Mouse (Mus musculus) limb, embryonic 15.5 days (tissue): ENCODE measurements around the gene Zfp326. TPM values are rescaled to one million over a fixed set of nuclear protein-coding genes. Genes with fewer than 3 reads are reported as not detected.
A peak's percentile ranks its signal among the peaks of the same experiment; 100 is the strongest.
"Not testable (repeated sequence)": the region's sequence is repeated elsewhere in the genome, so short reads cannot be mapped to it uniquely, and the experiment has no call there.

ENCODE experiments used
- ATAC-seq: fragments of 200-750 bp; cut with Nextera tagmentation; 2 replicates; pipeline ENCODE4 v1.8.0; 2017; ENCODE audit warnings: low read depth, moderate TSS enrichment; ENCODE audit not compliant: insufficient number of reproducible peaks, low FRiP score, low TSS enrichment
- H3K27ac ChIP-seq: fragments of 300-500 bp; sonication (generic); 2 replicates; pipeline ENCODE4 v1.5.1; 2015; ENCODE audit warnings: moderate library complexity, mild to moderate bottlenecking, inconsistent platforms
- H3K27me3 ChIP-seq: fragments of 300-500 bp; sonication (generic); 2 replicates; pipeline ENCODE4 v1.6.1; 2015; ENCODE audit warnings: inconsistent platforms
- H3K36me3 ChIP-seq: fragments of 300-500 bp; sonication (generic); 2 replicates; pipeline ENCODE4 v1.6.1; 2015; ENCODE audit warnings: inconsistent platforms
- H3K4me1 ChIP-seq: fragments of 300-500 bp; sonication (generic); 2 replicates; pipeline ENCODE4 v1.6.1; 2015; ENCODE audit warnings: inconsistent platforms
- H3K4me2 ChIP-seq: fragments of 300-500 bp; sonication (generic); 2 replicates; pipeline ENCODE4 v1.6.1; 2015; ENCODE audit warnings: mild to moderate bottlenecking, inconsistent platforms
- H3K4me3 ChIP-seq: fragments of 300-500 bp; sonication (generic); 2 replicates; pipeline ENCODE4 v1.5.1; 2015; ENCODE audit warnings: mild to moderate bottlenecking, inconsistent platforms
- H3K9ac ChIP-seq: fragments of 300-500 bp; sonication (generic); 2 replicates; pipeline ENCODE4 v1.6.1; 2015; ENCODE audit warnings: inconsistent platforms
- H3K9me3 ChIP-seq: fragments of 300-500 bp; sonication (generic); 2 replicates; pipeline ENCODE4 v1.6.1; 2016; ENCODE audit warnings: inconsistent platforms
- WGBS: fragments of 180-500 bp; shearing (Covaris S2); methylation state at CpG from one replicate; pipeline ENCODE4 v1.1.7; 2015; 5-methylcytosine and 5-hydroxymethylcytosine counted together
- polyA plus RNA-seq: library from polyadenylated mRNA; unstranded; fragments of >200 nt; fragmentation: Nextera tagmentation; extraction: Ambion mirVana; gene quantifications from 2 replicates; pipeline ENCODE4 v1.2.1, GENCODE M21; 2015

Zfp326 gene
- polyA plus RNA-seq, 1 experiment from 2014 or later: 38.0 TPM

GRCm38 (mm10) chr5:105849222-105849621 lies 27.1 kb upstream of the Zfp326 start:
- Histone ChIP-seq H3K9me3 (no peaks in the 10 kb centered on the region), H3K4me1 (peaks cover 6% of the 10 kb centered on the region; the same call in 1 of the 2 replicates), H3K4me2 (no peak overlapping the region), H3K27ac (no peak overlapping the region), H3K9ac (no peak overlapping the region), H3K4me3 (no peak overlapping the region), H3K36me3 (no peaks in the 10 kb centered on the region), H3K27me3 (no peaks in the 10 kb centered on the region)
- no peak for ATAC-seq
- 51% methylated on average over 4 of the region's 4 CpGs for WGBS

- Histone ChIP-seq H3K4me3 (no peak overlapping the region), H3K36me3 (no peaks in the 10 kb centered on the region), H3K9ac (no peak overlapping the region), H3K9me3 (no peaks in the 10 kb centered on the region), H3K27ac (no peak overlapping the region), H3K4me2 (no peak overlapping the region), H3K4me1 (peaks cover 6% of the 10 kb centered on the region; the same call in 1 of the 2 replicates), H3K27me3 (no peaks in the 10 kb centered on the region)
- 52% methylated on average over 3 of the region's 3 CpGs for WGBS
- no peak for ATAC-seq
Measured at GRCm38 (mm10) chr5:105849643-105850042, 26.7 kb upstream of the Zfp326 start.

- H3K36me3 ChIP-seq: no peaks in the 10 kb centered on the region
- no peaks in the 10 kb centered on the region for H3K27me3 ChIP-seq
- H3K4me3 ChIP-seq: no peak overlapping the region
- 72% methylated on average over 9 of the region's 9 CpGs for WGBS
- ATAC-seq: no peak
- H3K4me2 ChIP-seq: no peak overlapping the region
- H3K9me3 ChIP-seq: no peaks in the 10 kb centered on the region
- H3K4me1 ChIP-seq: peaks cover 6% of the 10 kb centered on the region; the same call in 1 of the 2 replicates
- no peak overlapping the region for H3K27ac ChIP-seq
- no peak overlapping the region for H3K9ac ChIP-seq
Measured at GRCm38 (mm10) chr5:105853271-105853670, 23.1 kb upstream of the Zfp326 start.

- 0 out of 2 replicates have a peak, but pooled peaks cover 7% of the 10 kb centered on the region for H3K4me1 ChIP-seq
- no peak for ATAC-seq
- no peak overlapping the region for H3K4me3 ChIP-seq
- no peak overlapping the region for H3K4me2 ChIP-seq
- no peaks in the 10 kb centered on the region for H3K36me3 ChIP-seq
- 73% methylated on average over 5 of the region's 5 CpGs for WGBS
- no peaks in the 10 kb centered on the region for H3K9me3 ChIP-seq
- no peaks in the 10 kb centered on the region for H3K27me3 ChIP-seq
- H3K27ac ChIP-seq: no peak overlapping the region
- no peak overlapping the region for H3K9ac ChIP-seq
Measured at GRCm38 (mm10) chr5:105857486-105857885, 18.9 kb upstream of the Zfp326 start.

- no peak overlapping the region for H3K9ac ChIP-seq
- H3K9me3 ChIP-seq: no peaks in the 10 kb centered on the region
- H3K4me2 ChIP-seq: no peak overlapping the region
- no peak for ATAC-seq
- 0 out of 2 replicates have a peak, but pooled peaks cover 7% of the 10 kb centered on the region for H3K4me1 ChIP-seq
- H3K27me3 ChIP-seq: no peaks in the 10 kb centered on the region
- WGBS: 58% methylated on average over 8 of the region's 8 CpGs
- H3K4me3 ChIP-seq: no peak overlapping the region
- H3K27ac ChIP-seq: 0 out of 2 replicates have a peak overlapping the region, but pooled peaks have one; percentile 17
- no peaks in the 10 kb centered on the region for H3K36me3 ChIP-seq
Measured at GRCm38 (mm10) chr5:105858754-105859694, 17.3 kb upstream of the Zfp326 start.

- 40% methylated on average over 11 of the region's 11 CpGs for WGBS
- no peak for ATAC-seq
- Histone ChIP-seq H3K9ac (no peak overlapping the region), H3K4me1 (0 out of 2 replicates have a peak, but pooled peaks cover 7% of the 10 kb centered on the region), H3K27me3 (no peaks in the 10 kb centered on the region), H3K9me3 (no peaks in the 10 kb centered on the region), H3K36me3 (no peaks in the 10 kb centered on the region), H3K27ac (0 out of 2 replicates have a peak overlapping the region, but pooled peaks have one; percentile 17), H3K4me3 (no peak overlapping the region), H3K4me2 (no peak overlapping the region)
Measured at GRCm38 (mm10) chr5:105859716-105860460, 16.5 kb upstream of the Zfp326 start.

GRCm38 (mm10) chr5:105860461-105860835 lies 15.9 kb upstream of the Zfp326 start:
- Histone ChIP-seq H3K4me1 (0 out of 2 replicates have a peak, but pooled peaks cover 7% of the 10 kb centered on the region), H3K36me3 (no peaks in the 10 kb centered on the region), H3K9ac (no peak overlapping the region), H3K9me3 (no peaks in the 10 kb centered on the region), H3K4me2 (no peak overlapping the region), H3K27me3 (no peaks in the 10 kb centered on the region), H3K4me3 (no peak overlapping the region), H3K27ac (no peak overlapping the region)
- 87% methylated on average over 10 of the region's 10 CpGs for WGBS
- ATAC-seq: no peak

- no peak overlapping the region for H3K9ac ChIP-seq
- 0 out of 2 replicates have a peak, but pooled peaks cover 7% of the 10 kb centered on the region for H3K4me1 ChIP-seq
- no peaks in the 10 kb centered on the region for H3K9me3 ChIP-seq
- H3K36me3 ChIP-seq: no peaks in the 10 kb centered on the region
- 89% methylated on average over 5 of the region's 5 CpGs for WGBS
- H3K4me3 ChIP-seq: no peak overlapping the region
- no peak for ATAC-seq
- H3K27ac ChIP-seq: no peak overlapping the region
- H3K27me3 ChIP-seq: no peaks in the 10 kb centered on the region
- H3K4me2 ChIP-seq: no peak overlapping the region
Measured at GRCm38 (mm10) chr5:105861616-105862015, 14.7 kb upstream of the Zfp326 start.

GRCm38 (mm10) chr5:105865110-105865628 lies 11.2 kb upstream of the Zfp326 start:
- 60% methylated on average over 5 of the region's 5 CpGs for WGBS
- H3K9me3 ChIP-seq, H3K9ac ChIP-seq, H3K27ac ChIP-seq, ATAC-seq, H3K27me3 ChIP-seq, H3K36me3 ChIP-seq, H3K4me2 ChIP-seq, H3K4me3 ChIP-seq: not testable (repeated sequence)
- peaks cover 13% of the 10 kb centered on the region for H3K4me1 ChIP-seq

- Histone ChIP-seq H3K4me2 (0 out of 2 replicates have a peak overlapping the region, but pooled peaks have one; percentile 19), H3K4me1 (peaks cover 13% of the 10 kb centered on the region), H3K9ac (no peak overlapping the region), H3K4me3 (no peak overlapping the region), H3K27ac (no peak overlapping the region), H3K36me3 (no peaks in the 10 kb centered on the region), H3K27me3 (no peaks in the 10 kb centered on the region), H3K9me3 (no peaks in the 10 kb centered on the region)
- ATAC-seq: no peak
- 13% methylated on average over 4 of the region's 4 CpGs for WGBS
Measured at GRCm38 (mm10) chr5:105867427-105867826, 8.9 kb upstream of the Zfp326 start.

- Histone ChIP-seq H3K36me3 (no peaks in the 10 kb centered on the region), H3K4me3 (no peak overlapping the region), H3K4me2 (0 out of 2 replicates have a peak overlapping the region, but pooled peaks have one; percentile 19), H3K27ac (no peak overlapping the region), H3K4me1 (peaks cover 13% of the 10 kb centered on the region), H3K9me3 (no peaks in the 10 kb centered on the region), H3K9ac (no peak overlapping the region), H3K27me3 (no peaks in the 10 kb centered on the region)
- 54% methylated on average over 16 of the region's 16 CpGs for WGBS
- no peak for ATAC-seq
Measured at GRCm38 (mm10) chr5:105867841-105868447, 8.4 kb upstream of the Zfp326 start.
